Mouse (Mus musculus): ENCODE results near the gene Pde4d.

Pde4d gene

DNA sequence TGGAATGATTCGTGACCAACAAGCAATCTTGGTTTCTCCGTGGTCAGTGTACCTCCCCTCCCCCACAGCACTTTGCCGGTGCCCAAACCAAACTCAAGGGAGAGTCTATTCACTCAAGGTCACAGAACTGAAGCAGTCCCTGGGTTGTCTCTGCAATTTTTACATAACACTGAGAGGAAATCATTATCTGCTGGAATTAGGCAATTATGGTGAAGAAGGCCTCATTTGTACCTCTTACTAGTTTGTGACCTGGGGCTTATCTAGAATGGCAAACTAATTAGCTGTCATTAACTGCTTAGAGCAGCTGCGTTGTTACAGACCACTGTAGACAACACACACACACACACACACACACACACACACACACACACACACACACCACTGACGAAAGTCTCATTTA is 1325.4 kb downstream of the Pde4d start:
- no peak for DNase-seq (ENCODE audit: low read depth)

GRCm38 (mm10) chr13:109776116-109776515 is 1326.4 kb downstream of the Pde4d start:
- DNase-seq (ENCODE audit: low read depth), result peak; percentile 91

DNA sequence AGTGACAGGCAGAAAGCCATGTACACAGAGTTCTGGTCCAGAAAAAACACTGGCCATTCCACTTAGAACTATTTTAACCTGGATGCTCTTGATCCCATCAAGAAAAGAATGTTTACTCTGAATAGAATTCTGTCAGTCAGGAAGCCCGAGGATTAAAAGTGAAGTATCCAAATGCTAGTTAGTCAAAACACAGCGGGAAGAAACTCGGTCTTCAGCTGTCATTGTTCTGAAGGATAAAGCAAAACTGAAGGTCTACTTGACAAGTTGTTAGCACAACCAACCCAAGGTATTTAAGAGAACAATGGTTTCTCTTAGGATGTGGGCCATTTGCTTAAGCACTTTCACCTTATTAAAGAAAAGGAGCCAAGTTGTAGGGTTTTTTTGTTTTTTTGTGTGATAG is 1327.2 kb downstream of the Pde4d start:
- no peak for DNase-seq (ENCODE audit: low read depth)

GRCm38 (mm10) chr13:109777441-109777840 is 1327.7 kb downstream of the Pde4d start:
- no peak for DNase-seq (ENCODE audit: low read depth)

DNA sequence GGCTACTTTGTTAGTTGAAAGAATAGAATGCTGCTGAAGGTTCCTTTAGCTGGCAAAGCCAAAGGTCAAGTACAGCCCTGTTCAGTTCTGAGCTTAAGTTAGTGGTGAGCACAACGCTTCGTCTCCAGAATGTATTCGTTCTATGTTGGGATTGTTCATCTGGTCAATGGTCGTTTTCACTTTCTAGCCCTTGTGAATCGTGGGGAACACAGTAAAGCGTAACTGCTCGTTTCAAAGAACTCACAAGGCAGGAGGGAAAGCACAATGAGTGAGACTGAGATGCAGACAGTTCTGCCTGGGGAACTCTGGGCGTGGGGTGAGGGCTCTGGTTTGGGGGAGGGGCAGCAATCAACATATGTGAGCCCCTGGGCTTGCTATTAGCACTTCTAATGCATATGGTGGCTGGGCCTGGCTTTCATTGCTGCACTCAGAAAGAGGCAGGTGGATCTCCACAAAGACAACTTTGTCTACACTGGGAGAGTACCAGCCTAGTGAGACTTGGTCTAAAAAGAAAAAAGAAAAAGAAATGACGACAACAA is 1328.6 kb downstream of the Pde4d start:
- no peak for DNase-seq (ENCODE audit: low read depth)

GRCm38 (mm10) chr13:109781466-109781865 is 1331.7 kb downstream of the Pde4d start:
- DNase-seq (ENCODE audit: low read depth), result no peak

GRCm38 (mm10) chr13:109788604-109789003 is 1338.9 kb downstream of the Pde4d start:
- no peak for DNase-seq (ENCODE audit: low read depth)

DNA sequence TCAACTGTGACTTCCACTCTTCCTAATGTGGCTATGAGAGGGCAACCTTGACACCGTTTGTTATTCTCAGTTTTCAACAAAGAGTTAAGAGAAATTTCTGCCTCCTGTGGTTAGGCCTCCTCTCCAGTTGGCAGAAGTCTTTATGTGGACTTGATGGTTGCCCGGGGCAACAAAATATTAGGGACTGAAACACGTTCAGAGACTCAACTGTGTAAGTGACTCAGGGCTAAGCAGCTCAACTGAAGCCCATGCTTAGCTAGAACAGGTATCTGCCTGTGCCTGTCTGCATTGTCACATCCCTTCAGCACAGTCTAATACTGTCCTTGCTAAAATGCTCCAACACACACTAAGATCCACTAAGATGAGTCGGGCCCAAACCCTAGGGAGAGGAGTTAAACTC is 1339.4 kb downstream of the Pde4d start:
- DNase-seq (ENCODE audit: low read depth), result peak; percentile 36

DNA sequence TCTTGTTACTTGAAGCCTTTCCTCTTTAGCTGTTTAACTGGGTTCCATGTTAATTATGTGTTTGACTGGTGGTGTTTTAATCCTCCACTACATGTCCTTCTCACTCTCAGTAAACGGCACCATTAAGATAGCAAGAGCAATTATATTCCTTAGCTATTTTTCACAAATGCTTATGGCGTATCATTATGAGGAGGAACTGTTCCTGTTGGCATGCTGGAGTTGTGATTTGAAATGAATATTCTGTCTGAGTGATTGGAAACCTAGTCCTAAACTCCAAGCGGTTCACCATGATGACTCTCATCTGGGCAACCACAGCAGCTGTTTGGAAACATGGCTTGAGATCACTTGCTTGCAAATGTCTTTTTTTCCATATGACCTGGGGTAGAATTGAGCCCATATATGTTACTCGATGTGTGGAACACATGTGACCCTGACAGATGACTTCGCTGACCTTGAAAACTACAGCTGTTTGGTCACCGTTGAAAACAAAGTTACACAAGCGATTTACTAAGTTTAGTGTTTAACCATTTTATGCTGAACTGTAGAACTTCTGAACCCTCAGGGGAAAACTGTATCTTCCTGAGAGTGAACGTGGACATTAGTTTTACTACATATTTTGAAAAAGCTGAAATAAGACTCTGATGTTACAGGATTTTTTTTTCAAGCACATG is 1340.4 kb downstream of the Pde4d start:
- DNase-seq (ENCODE audit: low read depth), result no peak

GRCm38 (mm10) chr13:109793918-109794317 is 1344.2 kb downstream of the Pde4d start:
- DNase-seq (ENCODE audit: low read depth), result no peak

GRCm38 (mm10) chr13:109798651-109799050 is 1348.9 kb downstream of the Pde4d start:
- DNase-seq (ENCODE audit: low read depth), result no peak

DNA sequence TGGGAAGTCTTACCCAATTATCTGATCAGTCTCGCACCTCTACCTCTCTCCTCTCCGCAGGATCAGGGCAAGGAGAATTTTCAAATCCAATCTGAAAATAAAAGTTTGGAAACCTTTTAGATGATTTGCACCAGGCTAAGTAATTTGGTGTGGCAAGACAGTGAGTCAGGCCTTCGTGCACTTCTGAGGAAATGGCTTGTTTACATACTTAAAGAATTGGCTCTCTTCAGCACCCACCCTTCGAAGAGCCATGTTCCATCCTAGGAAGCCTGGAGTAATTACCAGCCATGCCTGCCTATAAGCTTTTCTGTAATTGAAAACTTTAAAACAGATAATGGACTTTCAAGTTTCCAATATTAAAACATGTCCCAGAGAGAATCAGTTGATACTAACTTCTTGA is 1352.5 kb downstream of the Pde4d start:
- DNase-seq (ENCODE audit: low read depth), result peak; percentile 30

DNA sequence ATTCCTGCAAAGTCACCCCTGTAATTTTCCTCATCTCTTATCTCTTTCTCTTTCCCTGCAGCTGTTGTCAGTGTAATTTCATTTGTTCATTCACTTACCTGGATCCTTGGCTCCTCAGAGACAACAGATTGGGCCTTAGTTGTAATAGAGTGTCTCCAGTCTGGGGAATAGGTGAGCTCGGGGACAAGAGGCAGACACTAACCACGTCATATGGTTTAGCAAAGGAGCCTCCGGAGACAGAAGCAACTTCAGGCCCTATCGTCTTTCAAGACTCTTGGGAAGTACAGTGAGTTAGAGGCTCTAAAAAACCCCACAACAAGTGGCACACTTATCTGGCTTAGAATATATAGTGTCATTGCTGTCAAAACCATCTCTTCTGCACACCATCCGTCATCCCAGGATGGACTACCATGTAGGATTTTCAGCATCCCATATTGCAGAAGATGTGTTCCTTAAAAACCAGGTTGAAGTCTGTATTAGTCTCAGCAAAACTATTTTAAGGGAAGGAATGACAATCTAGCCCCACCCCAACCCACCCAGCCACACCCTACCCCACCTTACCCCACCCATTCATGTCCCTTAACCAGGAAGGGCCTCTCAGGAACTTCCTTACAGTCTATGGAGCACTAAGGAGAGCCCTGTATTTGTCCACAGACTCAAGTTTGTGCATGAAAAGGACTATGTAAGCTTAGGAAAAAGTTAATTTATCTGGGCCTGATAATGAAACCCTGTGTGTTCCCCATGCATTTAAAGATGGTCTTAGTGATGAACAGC is 1356.6 kb downstream of the Pde4d start:
- no peak for DNase-seq (ENCODE audit: low read depth)

DNA sequence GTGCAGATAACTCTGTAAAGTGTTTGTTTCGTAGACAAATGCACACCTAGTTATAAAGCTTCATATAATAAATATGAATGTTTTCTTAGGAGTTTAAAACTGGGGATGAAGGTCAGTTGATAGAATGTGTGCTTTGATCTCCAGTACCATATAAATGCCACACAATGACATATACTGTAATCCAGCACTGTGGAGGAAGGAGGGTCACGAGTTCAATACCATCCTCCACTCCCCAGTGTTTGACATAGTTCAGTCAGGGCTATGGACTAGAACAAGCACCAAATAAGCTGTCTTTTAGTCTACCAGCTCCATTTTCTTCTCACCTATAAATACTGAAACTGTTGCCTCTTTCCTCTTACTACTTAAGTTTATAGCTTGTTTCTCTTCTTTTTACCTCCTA is 1357.3 kb downstream of the Pde4d start:
- no peak for DNase-seq (ENCODE audit: low read depth)

DNA sequence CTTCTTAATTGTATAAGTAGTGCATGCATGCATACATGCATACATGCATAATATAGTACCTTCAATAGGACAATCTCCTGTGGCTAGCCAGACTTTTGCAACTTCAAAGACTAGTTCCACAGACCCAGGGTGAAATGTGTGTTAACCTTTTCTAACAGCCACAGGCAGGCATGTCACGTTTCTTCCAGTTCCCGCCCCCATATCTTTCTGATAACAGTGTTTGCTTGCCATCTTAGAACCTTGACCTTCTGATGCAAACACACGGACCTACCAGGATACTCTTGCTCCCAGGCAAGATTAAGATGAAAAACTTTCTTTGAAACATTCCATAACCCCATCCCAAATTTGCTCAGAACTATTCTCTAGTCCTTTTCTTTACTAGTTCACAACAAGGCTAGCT is 1357.7 kb downstream of the Pde4d start:
- DNase-seq (ENCODE audit: low read depth), result no peak

- no peak for DNase-seq (ENCODE audit: low read depth)
These were observed 1358.3 kb downstream of the Pde4d start for GRCm38 (mm10) chr13:109808039-109808438.

DNA sequence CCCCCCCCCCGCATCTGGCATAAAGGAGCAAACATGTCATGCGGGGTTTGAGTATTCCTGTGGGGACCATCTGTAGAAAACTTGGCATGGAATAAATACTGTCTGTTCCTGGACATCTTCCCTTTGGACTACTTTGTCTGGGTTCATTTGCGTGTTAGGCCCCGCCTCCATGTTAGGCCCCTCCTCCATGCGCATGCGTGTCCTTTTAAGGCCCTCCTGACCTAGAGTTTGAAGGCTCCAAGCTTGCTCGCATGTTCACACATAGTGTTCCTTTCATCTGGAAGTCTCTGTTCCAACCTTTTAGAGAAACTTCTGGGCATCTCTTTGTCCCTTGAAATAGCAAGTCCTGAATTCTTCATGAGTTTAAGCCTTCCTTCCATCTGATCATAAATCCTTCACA is 1359.2 kb downstream of the Pde4d start:
- no peak for DNase-seq (ENCODE audit: low read depth)

GRCm38 (mm10) chr13:109809646-109810045 is 1359.9 kb downstream of the Pde4d start:
- DNase-seq (ENCODE audit: low read depth), result no peak

- no peak for DNase-seq (ENCODE audit: low read depth)
These were observed 1364.2 kb downstream of the Pde4d start for GRCm38 (mm10) chr13:109813924-109814323.

- no peak for DNase-seq (ENCODE audit: low read depth)
These were observed 1369.3 kb downstream of the Pde4d start for GRCm38 (mm10) chr13:109819071-109819470.

GRCm38 (mm10) chr13:109820141-109820540 is 1370.4 kb downstream of the Pde4d start:
- no peak for DNase-seq (ENCODE audit: low read depth)

DNA sequence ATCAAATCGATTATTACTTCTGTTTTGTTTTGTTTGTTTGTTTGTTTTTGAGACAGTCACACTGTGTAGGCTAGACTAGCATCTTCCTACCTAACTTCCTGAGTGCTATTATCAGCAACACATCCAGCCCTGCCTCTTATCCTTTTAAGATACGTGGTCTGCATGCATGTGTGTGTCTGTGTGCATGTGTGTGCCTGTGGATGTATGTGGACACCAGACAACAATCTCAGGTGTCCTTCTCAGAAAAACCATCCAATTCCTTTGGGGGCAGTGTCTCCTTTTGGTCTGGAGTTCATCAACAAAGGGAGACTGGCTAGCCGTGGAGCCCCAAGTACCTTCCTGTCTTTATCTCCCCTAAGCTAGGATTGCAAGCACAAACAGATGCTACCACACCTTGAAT is 1371.1 kb downstream of the Pde4d start:
- DNase-seq (ENCODE audit: low read depth), result no peak

DNA sequence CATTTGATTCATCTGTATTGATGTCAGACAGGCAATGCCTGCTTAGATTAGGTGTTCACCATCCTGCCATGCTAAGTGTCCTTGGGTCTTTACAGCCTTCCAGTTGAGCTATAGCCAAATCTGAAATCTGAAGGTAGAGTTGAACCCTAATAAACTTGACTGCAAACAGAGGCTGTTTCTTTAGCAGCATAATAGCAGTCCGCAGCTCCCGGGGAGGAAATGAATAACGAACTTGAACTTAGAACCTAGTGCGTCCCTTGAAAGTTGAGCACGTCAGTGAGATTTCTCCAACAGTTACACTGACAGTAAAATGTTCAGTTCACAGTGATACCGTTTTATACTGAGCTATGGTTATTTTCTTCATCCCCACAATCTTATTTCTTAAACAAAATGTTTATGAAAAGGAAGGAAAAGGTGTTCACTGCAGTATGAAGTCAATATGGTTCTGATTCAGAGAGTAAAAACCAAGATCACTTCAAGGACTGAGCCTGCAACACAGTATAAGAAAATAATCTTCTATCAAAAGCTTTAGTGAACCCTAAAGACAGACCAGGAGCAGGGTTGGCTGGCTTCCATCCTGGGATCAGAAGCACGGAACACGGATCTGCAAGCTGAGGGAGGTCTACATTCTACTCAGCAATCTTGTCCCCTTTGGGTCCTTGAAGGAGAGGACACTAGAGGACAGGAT is 1372.1 kb downstream of the Pde4d start:
- DNase-seq (ENCODE audit: low read depth), result no peak

Measured in fibroblast of lung, adult 2 months (primary cell).